Mouse (Mus musculus) liver, embryonic 15.5 days (tissue): ENCODE measurements around the gene Izumo4. TPM values are rescaled to one million over a fixed set of nuclear protein-coding genes. Genes with fewer than 3 reads are reported as not detected.

Source experiments
- ATAC-seq: fragments of 200-750 bp; cut with Nextera tagmentation; 2 replicates; pipeline ENCODE4 v1.8.0; 2017; ENCODE audit warnings: moderate number of reproducible peaks, mild to moderate bottlenecking, moderate library complexity; ENCODE audit not compliant: insufficient read depth
- H3K27ac ChIP-seq: fragments of 300-500 bp; sonication (generic); replicated peaks from 2 replicates; pipeline ENCODE4 v1.5.1; 2015; ENCODE audit warnings: mild to moderate bottlenecking, inconsistent platforms
- H3K27me3 ChIP-seq: fragments of 300-500 bp; sonication (generic); 2 replicates; pipeline ENCODE4 v1.6.1; 2015; ENCODE audit warnings: mild to moderate bottlenecking, inconsistent platforms
- H3K36me3 ChIP-seq: fragments of 300-500 bp; sonication (generic); replicated peaks from 2 replicates; pipeline ENCODE4 v1.6.1; 2015; ENCODE audit warnings: moderate library complexity, mild to moderate bottlenecking, inconsistent platforms
- H3K4me1 ChIP-seq: fragments of 300-500 bp; sonication (generic); replicated peaks from 2 replicates; pipeline ENCODE4 v1.6.1; 2015; ENCODE audit warnings: inconsistent platforms
- H3K4me2 ChIP-seq: fragments of 300-500 bp; sonication (generic); 2 replicates; pipeline ENCODE4 v1.6.1; 2015; ENCODE audit warnings: moderate library complexity, mild to moderate bottlenecking, inconsistent platforms
- H3K4me3 ChIP-seq: fragments of 300-500 bp; sonication (generic); replicated peaks from 2 replicates; pipeline ENCODE4 v1.5.1; 2015; ENCODE audit warnings: mild to moderate bottlenecking, inconsistent platforms
- H3K9ac ChIP-seq: fragments of 300-500 bp; sonication (generic); 2 replicates; pipeline ENCODE4 v1.6.1; 2015; ENCODE audit warnings: moderate library complexity, mild to moderate bottlenecking, inconsistent platforms
- H3K9me3 ChIP-seq: fragments of 300-500 bp; sonication (generic); replicated peaks from 2 replicates; pipeline ENCODE4 v1.6.1; 2016; ENCODE audit warnings: inconsistent platforms
- WGBS: fragments of 180-500 bp; shearing (Covaris S2); methylation state at CpG from one replicate; pipeline ENCODE4 v1.1.7; 2015; ENCODE audit warnings: mixed read lengths; ENCODE audit not compliant: insufficient replicate concordance; 5-methylcytosine and 5-hydroxymethylcytosine counted together
- polyA plus RNA-seq: library from polyadenylated mRNA; unstranded; fragments of >200 nt; fragmentation: Nextera tagmentation; extraction: Ambion mirVana; gene quantifications from 2 replicates; pipeline ENCODE4 v1.2.1, GENCODE M21; 2015

The Izumo4 gene
- polyA plus RNA-seq, 1 experiment from 2014 or later = 7.1 TPM

DNA sequence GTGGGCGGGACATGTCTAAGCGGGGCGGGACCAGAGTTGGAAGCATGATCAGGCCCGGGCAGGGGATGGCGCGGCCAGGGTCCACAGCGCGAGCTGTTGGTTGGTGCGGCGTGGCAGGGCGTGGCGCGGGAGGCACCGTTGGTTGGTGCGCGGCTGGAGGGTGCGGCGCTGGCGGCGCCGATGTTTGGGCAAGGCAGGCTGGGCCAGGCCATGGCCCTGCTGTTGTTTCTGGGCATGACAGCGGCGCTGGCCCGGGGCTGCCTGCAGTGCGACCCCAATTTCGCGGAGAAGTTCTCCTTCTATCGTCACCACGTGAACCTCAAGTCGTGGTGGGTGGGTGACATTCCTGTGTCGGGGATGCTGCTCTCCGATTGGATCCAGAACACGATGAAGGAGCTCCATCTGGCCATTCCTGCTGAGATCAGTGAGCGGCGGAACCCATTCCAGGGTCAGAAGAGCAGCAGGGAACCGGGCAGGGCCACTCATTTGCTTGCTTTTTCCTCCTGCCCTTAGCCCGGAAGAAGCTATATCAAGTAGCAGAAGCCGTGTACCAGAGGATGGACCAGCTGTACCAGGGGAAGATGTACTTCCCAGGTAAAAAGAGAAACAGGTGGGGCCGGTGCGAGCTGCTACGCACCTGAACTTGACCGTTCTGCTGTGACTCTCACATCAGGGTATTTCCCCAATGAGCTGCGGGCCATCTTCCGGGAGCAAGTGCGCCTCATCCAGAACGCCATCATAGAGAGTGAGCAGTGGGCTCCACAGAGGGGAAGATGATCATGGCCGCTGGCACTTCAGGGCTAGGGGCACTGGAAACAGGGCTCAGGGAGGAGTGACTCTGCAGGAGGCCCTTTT, 779 bp downstream of the Izumo4 start:
- peak overlapping the region; percentile 74 for H3K4me3 ChIP-seq
- peak; percentile 80 for ATAC-seq
- no peaks in the 10 kb centered on the region for H3K9me3 ChIP-seq
- H3K27me3 ChIP-seq = no peaks in the 10 kb centered on the region
- peak overlapping the region; percentile 98 for H3K27ac ChIP-seq
- H3K9ac ChIP-seq = peak overlapping the region; percentile 79
- peaks cover 26% of the 10 kb centered on the region for H3K36me3 ChIP-seq
- H3K4me1 ChIP-seq = peaks cover 75% of the 10 kb centered on the region
- H3K4me2 ChIP-seq = peak overlapping the region; percentile 95
- under 1% methylated on average over 47 of the region's 47 CpGs for WGBS

DNA sequence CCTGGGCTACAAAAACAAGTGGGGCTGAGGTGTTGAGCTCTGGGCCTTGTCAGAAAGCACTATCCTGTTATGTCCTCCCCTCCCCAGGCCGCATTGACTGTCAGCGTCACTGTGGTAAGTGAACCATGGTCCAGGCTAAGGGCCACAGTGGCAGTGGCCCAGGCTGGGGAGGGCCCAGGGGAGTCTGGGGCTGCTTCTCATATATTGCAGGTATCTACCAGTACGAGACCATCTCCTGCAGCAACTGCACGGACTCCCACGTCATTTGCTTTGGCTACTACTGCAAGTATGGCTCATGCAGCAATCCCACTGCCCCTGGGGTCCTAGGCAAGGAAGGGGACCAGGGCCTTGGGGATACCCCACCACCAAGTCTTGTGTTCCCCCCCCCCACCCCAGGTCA, 1.7 kb downstream of the Izumo4 start:
- 80% methylated on average over 5 of the region's 5 CpGs for WGBS
- H3K36me3 ChIP-seq = peaks cover 32% of the 10 kb centered on the region
- peaks cover 67% of the 10 kb centered on the region for H3K4me1 ChIP-seq
- peak overlapping the region; percentile 95 for H3K4me2 ChIP-seq
- H3K27ac ChIP-seq = peak overlapping the region; percentile 98
- ATAC-seq = no peak
- H3K9me3 ChIP-seq = no peaks in the 10 kb centered on the region
- peak overlapping the region; percentile 74 for H3K4me3 ChIP-seq
- peak overlapping the region; percentile 79; the same call in 1 of the 2 replicates for H3K9ac ChIP-seq
- H3K27me3 ChIP-seq = no peaks in the 10 kb centered on the region

DNA sequence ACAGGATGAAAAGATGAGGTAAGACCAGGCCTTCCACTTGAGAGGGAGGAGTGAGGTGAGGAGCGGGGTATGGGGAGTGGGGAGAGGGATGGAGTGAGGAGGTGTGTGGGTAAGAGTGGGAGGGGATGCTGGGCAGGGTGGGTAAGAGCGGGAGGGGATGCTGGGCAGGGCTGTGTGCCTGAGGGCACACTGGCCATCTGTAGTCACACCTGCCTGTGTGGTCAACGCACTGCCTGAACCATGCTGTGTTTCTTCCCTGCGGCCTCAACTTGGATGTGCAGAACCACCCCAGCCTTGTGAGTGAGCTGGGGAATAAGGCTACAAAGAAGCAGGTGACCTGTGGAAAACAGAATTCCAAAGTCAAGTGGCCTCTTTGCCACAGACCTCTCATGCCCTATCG, 2.4 kb downstream of the Izumo4 start:
- no peak for ATAC-seq
- H3K9me3 ChIP-seq = no peaks in the 10 kb centered on the region
- H3K4me1 ChIP-seq = peaks cover 59% of the 10 kb centered on the region
- H3K27ac ChIP-seq = 0 out of 2 replicates have a peak overlapping the region, but pooled peaks have one; percentile 9
- H3K4me2 ChIP-seq = no peak overlapping the region
- peaks cover 34% of the 10 kb centered on the region for H3K36me3 ChIP-seq
- no peaks in the 10 kb centered on the region for H3K27me3 ChIP-seq
- 92% methylated on average over 5 of the region's 5 CpGs for WGBS
- H3K4me3 ChIP-seq = no peak overlapping the region
- H3K9ac ChIP-seq = no peak overlapping the region

DNA sequence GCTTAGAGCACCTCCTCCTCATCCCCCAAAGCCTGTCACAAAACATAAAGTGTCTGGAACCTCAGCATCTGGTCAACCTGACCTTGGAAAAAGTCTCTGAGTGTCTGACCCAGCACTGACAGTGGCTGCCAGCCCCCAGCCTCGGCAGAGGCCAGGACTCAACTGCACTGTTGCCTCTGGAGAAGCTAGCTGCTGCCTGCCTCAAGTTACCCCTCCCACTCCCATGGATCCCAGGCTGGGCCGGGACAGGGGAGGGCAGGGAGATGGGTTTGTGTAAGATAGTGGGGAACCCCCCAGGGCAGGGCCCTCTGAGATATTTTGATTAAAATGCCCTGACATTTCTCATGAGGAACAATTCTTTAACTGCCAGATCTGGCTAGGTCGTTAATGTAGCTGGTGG, 3.0 kb downstream of the Izumo4 start:
- peaks cover 53% of the 10 kb centered on the region for H3K4me1 ChIP-seq
- H3K9ac ChIP-seq = no peak overlapping the region
- no peak for ATAC-seq
- H3K36me3 ChIP-seq = peaks cover 39% of the 10 kb centered on the region
- WGBS = 44% methylated on average over 3 of the region's 3 CpGs
- no peak overlapping the region for H3K4me3 ChIP-seq
- no peak overlapping the region for H3K4me2 ChIP-seq
- no peaks in the 10 kb centered on the region for H3K9me3 ChIP-seq
- H3K27ac ChIP-seq = no peak overlapping the region
- H3K27me3 ChIP-seq = no peaks in the 10 kb centered on the region

DNA sequence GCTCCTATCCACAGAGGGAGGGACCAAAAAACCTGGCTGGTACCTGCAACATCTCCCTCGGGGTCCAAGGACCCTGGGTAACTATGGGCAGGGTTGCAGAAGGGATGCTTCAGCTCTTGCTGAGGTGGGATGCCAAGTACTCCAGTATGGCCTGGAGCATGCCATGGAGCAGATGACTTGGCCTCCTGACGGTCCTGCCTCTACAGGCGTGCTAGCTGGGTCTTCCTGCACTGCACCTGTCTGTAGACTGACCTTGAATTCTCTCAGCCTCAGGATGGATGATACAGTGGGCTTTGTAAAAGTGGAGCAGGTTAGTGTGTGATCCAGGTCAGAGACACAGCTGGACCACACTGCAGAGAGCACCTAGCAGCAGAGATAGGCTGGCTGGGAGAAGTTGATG, 3.5 kb downstream of the Izumo4 start:
- Histone ChIP-seq H3K4me1 (peaks cover 48% of the 10 kb centered on the region), H3K27ac (no peak overlapping the region), H3K27me3 (no peaks in the 10 kb centered on the region), H3K36me3 (peaks cover 43% of the 10 kb centered on the region), H3K9ac (no peak overlapping the region), H3K4me2 (no peak overlapping the region), H3K9me3 (no peaks in the 10 kb centered on the region), H3K4me3 (no peak overlapping the region)
- WGBS = 63% methylated on average over 3 of the region's 3 CpGs
- no peak for ATAC-seq

DNA sequence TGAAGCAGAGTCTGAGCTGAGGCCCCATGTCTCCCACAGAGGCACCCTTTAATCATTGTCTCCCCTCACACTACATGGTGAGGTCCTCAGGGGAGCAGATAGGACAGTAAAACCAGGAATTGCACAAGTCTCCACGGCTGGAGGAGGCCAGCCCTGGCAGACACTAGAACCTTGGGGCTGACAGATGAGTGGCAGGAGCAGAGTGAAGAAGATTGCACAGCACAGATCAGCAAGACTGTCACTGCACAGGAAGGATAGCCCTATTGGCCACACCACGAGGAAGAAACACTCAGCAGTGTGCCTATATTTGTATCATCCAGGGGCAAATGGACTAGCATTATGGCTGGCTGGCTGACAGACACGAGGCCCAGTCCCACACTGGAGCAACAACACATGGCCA, 8.8 kb downstream of the Izumo4 start:
- 57% methylated on average over 3 of the region's 3 CpGs for WGBS
- no peak overlapping the region for H3K9ac ChIP-seq
- H3K4me2 ChIP-seq = no peak overlapping the region
- ATAC-seq = no peak
- no peaks in the 10 kb centered on the region for H3K4me1 ChIP-seq
- H3K27me3 ChIP-seq = no peaks in the 10 kb centered on the region
- H3K27ac ChIP-seq = no peak overlapping the region
- H3K4me3 ChIP-seq = no peak overlapping the region
- H3K9me3 ChIP-seq = no peaks in the 10 kb centered on the region
- H3K36me3 ChIP-seq = peaks cover 97% of the 10 kb centered on the region

DNA sequence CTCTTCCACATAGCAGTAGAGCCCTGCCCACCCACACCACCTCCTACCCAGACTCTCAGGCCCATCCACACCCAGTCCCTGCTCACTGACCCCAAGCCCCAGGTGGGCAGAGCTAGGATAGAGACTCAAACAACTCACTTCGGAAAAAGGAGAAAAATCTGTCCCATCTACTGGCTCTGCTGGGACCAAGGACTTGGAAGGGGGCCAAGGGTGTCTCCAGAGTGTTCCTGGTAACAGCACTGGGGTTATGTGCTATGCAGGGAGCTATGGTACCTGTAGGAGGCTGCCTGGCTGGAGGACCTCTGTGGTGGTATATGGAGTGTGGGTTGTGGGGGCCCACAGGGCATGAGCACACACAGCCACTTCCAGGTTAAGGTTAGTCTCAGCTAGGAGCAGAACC, 15.3 kb downstream of the Izumo4 start:
- Histone ChIP-seq H3K27ac (no peak overlapping the region), H3K4me3 (no peak overlapping the region), H3K36me3 (peaks cover 100% of the 10 kb centered on the region), H3K27me3 (no peaks in the 10 kb centered on the region), H3K9ac (no peak overlapping the region), H3K9me3 (no peaks in the 10 kb centered on the region), H3K4me1 (no peaks in the 10 kb centered on the region), H3K4me2 (no peak overlapping the region)
- no peak for ATAC-seq
- WGBS = 66% methylated on average over 1 of the region's 1 CpGs

DNA sequence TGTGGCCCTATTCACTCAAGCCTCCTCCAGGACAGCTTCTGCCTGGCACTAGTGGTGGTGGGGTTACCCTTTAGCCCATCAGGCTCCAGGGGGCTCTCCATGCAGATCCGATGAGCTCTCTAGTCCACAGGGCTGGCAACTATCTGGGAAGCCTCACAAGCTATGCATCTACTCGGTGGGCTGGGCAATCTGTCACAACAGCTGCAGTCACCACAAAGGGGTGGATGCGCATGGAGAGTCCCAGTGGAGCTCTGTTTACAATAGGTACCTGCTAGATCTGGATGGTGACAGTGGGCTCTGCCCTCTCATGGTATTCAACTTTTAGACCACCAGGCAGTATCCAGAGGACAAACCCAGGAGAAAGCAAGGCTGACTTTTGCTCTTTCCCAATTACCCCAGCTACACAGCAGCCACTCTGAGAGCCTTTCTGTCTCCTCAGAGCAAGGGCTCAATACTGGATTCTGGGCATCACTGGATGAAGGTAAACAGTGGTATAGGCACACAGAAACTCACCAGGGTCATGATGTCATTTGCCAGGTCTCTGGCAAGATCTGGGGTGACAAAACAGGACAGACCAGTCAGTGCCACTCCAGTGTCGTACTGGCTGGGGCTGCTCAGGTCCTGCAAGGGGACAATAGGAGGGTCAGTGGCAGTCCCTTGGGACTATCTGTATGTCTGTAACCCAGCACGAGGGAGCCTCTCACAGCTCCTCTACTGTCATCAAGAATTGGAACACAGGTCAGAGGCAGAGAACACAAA, 25.6 kb downstream of the Izumo4 start:
- Histone ChIP-seq H3K4me2 (no peak overlapping the region), H3K9ac (no peak overlapping the region), H3K9me3 (no peaks in the 10 kb centered on the region), H3K36me3 (peaks cover 97% of the 10 kb centered on the region), H3K4me3 (no peak overlapping the region), H3K27me3 (no peaks in the 10 kb centered on the region), H3K27ac (no peak overlapping the region), H3K4me1 (peaks cover 4% of the 10 kb centered on the region; the same call in 1 of the 2 replicates)
- no peak for ATAC-seq
- WGBS = 82% methylated on average over 5 of the region's 5 CpGs

DNA sequence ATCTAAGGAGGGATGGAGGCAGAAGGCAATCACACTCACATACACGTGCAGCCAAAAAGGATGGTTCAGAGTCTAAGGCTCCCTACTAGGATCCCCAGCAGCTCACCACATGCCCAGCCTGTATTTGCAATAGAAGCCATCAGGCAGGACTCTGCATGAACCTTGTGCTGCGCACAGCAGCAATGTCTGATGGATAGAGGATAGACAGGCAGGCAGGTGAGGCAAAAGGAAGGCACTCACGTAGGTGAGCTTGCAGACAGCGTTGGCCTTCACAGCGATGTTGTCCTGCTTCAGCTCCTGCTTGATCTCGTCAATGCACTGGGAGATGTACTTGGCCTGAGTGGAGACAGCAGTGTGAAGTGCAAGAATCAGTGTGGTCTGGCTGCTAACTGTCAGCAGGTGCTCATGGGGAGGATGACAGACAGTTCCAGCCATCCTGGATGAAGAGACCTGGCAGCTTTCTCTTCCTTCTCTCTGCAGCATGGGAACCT, 30.7 kb downstream of the Izumo4 start:
- H3K4me1 ChIP-seq = peaks cover 22% of the 10 kb centered on the region
- WGBS = 88% methylated on average over 6 of the region's 6 CpGs
- H3K4me3 ChIP-seq = no peak overlapping the region
- no peak overlapping the region for H3K4me2 ChIP-seq
- H3K36me3 ChIP-seq = peaks cover 84% of the 10 kb centered on the region
- no peaks in the 10 kb centered on the region for H3K27me3 ChIP-seq
- H3K27ac ChIP-seq = no peak overlapping the region
- no peak overlapping the region for H3K9ac ChIP-seq
- no peak for ATAC-seq
- no peaks in the 10 kb centered on the region for H3K9me3 ChIP-seq

DNA sequence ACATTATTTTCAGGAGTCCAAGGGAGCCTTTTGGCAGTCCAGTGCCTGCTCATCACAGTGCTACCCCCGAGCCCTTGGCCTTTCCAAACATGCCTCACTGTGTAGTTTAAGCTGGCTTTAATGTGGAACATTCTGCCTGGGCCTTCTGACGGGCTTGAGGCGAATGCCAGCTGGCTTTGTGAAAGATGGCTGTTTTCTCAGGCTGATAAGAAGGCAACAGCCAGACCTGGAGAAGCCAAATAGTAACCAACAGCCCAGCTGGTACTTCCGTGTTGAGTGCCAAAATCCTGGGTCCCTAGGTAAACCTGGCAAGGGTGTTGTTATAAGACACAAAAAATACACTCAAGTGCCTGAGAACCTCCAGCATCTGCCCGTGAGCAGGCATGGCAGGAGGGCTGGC, 34.7 kb downstream of the Izumo4 start:
- WGBS = 45% methylated on average over 5 of the region's 5 CpGs

DNA sequence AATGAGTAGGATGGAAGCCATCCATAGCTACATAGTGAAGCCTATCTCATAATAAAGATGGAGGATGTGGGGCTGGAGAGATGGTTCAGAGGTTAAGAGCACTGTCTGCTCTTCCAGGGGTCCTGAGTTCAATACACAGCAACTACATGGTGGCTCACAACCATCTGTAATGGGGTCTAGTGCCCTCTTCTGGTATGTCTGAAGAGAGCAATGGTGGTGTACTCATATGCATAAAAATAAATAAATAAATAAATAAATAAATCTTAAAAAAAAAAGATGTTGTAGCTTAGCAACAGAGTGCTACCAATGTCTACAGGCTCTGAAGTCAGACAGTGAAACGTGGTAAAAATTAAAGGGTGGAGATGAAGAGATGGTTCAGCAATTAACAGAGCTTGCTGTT, 36.7 kb downstream of the Izumo4 start:
- H3K9ac ChIP-seq = no peak overlapping the region
- peaks cover 26% of the 10 kb centered on the region for H3K36me3 ChIP-seq
- ATAC-seq = no peak
- H3K4me2 ChIP-seq = no peak overlapping the region
- WGBS = 41% methylated on average over 1 of the region's 1 CpGs
- no peaks in the 10 kb centered on the region for H3K9me3 ChIP-seq
- peaks cover 59% of the 10 kb centered on the region for H3K4me1 ChIP-seq
- H3K27ac ChIP-seq = no peak overlapping the region
- H3K27me3 ChIP-seq = no peaks in the 10 kb centered on the region
- no peak overlapping the region for H3K4me3 ChIP-seq

More for the DNA sequence above, 34.7 kb downstream of the Izumo4 start:
- no peak for ATAC-seq
- Histone ChIP-seq H3K4me2 (no peak overlapping the region), H3K27me3 (no peaks in the 10 kb centered on the region), H3K4me3 (no peak overlapping the region), H3K27ac (no peak overlapping the region; the same call in 1 of the 2 replicates), H3K4me1 (peaks cover 49% of the 10 kb centered on the region), H3K9me3 (no peaks in the 10 kb centered on the region), H3K36me3 (peaks cover 44% of the 10 kb centered on the region), H3K9ac (no peak overlapping the region)
